Mouse (Mus musculus) 3T3-L1 (cell line): ENCODE measurements around the gene Plcd3.

Experiments used
- DNase-seq: peaks from one replicate; pipeline ENCODE4 v3.0.0-alpha.2; 2015; ENCODE audit warnings: low read depth, low spot score

The Plcd3 gene

DNA sequence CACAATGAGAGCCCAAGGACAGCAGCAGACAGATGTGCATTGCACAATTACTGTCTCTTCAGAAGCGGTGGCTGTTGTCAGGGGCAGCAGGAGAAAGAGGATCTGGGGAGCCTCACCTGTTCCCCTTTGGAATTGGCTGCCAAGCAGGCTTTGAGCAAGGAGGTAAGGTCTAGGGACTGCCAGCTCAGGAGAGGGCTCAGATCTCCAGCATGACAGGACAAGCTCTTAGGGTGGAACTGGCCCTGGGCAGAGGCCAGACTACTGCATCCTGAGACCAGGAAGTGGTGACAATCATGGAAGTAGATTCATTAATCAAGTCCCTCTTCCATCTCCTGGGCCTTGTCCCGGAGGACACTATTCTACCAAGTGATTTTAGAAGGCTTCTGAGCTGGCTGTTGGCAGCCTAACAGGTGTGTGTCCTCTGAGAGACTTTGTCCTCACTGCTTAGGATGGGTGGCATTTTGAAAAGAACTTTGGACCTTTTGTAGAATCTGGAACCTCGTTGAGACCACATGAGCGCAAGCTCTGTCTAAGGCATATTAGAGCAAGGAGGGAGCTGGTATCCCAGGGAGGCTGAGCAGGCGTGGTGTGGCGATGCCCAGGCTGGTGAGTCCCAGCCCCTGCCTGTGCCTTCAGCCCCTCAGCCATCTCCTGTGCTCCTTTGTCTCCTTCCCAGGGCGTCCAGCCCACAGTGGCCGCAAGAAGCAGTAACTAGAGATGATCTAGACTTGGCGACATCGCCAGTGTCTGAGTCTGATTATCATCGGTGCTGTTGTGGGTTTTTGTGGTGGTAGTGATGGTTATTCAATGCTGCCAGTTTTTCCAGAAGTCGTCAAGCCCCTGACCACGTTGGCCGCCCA is 35.0 kb downstream of the Plcd3 start:
- peak; percentile 39 for DNase-seq

DNA sequence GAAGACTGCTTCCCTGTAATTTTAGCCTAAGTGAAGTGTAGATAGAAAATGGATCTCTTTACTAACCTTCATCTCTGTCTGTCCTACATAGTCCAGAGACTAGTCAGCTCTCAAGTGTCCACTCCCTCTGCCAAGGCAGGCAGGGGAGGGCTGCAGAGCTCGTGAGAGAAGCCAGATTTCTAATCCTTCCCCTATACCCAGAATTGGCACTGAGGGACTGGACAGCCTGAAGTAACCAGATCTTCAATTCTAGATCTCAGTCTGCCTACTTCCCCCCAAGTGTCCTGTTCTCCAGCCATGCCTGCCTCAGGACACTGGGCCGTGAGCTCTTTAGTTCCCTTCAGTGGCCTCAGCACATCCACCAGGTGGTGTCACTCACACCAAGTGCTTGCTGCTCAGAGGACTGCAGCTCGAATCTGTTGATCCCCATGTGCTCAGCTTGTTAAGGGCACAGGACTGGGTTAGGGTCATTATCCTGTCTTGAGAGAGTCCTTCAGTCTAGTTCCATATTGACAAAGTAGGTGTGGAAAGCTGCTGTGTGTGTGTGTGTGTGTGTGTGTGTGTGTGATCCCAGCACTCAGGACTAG is 42.9 kb downstream of the Plcd3 start:
- no peak for DNase-seq

DNA sequence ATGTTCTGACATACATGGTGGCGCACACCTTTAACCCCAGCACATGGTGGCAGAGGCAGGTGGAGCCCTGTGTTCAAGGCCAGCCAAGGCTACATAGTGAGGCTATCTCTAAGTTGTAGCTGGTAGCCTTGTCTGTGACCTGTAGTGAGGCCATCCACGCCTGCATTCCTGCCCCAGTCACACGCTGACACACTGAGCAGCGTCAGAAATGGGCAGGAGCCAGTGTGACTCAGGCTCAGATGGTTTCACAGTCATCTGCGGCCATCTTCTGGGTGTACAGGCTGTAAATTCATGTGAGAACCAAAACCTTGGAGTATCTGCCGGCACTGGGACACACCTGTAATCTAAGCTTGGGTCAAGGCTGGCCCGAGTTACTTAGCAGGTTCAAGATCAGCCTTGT is 44.8 kb downstream of the Plcd3 start:
- DNase-seq: peak; percentile 84

DNA sequence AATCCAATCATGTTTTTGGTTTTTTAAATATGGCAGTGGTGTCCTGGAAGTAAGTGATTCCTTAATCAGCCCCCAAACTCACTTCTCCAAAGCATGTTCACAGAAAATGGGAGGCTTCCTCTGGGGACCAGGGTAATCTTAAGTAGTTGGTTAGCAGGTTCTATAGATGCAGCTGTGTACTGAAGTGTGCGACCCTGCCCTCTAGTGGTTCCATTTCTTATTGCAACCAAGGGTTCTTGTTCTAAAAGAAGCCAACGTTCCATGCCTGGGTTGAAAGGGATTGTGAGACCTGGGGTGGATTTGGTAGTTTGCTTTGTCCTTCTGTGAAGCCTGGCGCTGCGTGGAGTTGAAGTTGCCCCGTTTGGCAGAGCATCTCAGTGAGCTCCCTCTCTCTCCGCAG is 46.7 kb downstream of the Plcd3 start:
- DNase-seq: peak; percentile 94

DNA sequence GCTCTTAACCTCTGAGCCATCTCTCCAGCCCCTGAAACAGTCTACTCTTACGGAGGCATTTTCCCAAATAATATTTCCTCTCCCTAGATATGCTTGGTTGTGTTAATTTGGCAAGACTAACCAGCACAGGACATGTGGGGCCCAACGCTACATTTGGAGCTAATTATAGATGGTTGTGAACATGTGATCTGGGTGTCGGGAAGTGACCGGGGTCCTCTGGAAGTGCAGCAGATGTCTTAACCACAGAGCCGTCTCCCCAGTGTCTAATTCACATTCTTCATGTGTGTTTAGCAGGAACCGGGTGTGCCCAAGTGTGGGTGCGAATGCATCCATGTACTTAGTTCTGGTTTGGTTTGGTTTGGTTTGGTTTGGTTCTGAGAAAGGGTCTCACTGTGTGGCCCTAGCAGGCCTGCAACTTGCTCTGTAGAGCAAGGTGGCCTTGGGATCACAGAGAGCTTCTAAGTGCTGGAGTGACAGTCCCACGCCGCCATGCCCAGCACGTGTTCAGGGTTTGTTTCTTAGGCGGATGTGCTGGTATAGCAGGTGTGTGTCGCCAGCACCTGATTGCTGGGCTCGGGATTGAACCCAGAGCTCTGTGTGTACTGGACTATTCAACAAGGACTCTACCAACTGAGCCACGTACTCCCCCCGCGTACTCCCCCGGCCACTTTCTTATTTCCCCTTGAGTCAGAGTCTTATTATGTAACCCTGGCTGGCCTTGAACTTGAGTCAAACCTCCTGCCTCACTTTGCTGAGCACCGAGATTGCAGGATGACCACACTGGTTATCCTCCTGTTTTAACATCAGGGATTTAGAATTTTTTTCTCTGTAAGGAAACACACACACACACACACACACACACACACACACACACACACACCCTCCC is 48.0 kb downstream of the Plcd3 start:
- DNase-seq: no peak

DNA sequence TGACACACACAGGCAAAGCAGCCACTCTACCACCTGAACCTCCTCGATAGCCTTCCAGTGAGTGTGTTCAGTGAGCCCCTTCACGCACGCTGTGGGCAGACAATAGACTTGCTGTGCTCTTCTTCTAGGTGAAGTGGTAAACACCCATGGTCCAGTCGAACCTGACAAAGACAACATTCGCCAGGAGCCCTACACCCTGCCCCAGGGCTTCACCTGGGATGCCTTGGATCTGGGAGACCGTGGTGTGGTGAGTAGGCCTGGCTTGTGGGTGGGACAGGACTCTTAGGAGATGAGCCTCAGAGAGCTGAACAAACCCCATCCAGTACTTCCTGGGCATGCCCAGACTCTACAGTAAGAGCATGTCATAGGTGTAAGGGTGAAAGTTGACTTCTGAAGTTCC is 49.4 kb downstream of the Plcd3 start:
- no peak for DNase-seq

DNA sequence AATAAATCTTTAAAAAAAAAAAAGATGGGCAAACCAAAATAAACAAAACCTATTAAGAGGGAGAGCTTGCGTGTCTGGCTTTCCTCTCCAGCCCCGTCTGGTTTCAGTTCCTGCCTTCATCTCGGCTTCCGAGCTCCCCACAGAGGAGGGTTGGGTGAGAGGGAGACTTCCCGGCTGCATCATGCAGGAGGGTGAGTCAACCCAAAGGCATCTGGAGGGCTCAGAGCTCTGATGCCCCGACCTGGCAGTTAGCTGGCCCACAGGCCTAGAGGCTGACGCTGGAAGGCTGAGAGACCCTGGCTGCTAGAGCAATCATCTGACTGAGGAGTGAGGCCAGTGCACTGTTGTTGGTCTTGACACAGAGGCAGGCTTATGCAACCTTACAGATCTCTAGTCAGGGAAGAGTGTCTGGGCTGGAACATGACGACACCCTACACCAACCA is 50.2 kb downstream of the Plcd3 start:
- peak; percentile 99 for DNase-seq

DNA sequence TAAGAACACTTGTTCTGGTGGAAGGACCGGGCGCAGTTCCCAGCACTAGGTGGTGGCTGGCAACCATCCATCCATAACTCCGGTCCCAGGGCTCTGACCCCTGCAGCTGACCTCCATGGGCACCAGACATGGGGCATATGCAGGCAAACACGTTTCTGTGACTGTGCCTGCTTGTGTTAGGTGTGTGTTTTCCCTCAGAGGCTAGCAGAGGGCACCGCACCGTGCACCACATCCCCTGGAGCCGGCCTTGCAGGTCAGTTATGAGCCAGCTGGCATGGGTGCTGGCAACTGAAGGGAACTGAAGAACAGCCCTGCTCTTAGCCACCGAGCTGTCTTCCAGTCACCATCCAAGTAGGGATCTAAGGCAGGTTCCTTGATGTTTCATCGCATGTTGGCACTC is 51.3 kb downstream of the Plcd3 start:
- peak; percentile 25 for DNase-seq

DNA sequence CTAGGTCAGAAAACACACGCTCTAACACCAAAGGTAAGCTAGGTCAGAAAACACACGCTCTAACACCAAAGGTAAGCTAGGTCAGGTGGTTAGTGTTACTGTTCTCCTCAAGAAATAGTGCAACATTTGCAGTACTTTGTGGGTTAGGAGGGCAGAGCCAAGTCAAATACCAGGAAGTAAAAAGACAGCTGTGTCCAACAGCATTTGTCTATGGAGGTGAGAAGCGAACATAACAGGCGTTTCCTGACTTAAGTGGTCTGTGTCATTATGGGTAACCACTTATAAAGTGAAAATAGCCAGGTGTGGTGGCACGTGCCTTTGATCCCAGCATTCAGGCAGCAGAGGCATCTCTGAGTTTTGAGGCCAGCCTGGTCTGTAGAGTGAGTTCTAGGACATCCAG is 51.8 kb downstream of the Plcd3 start:
- DNase-seq: no peak

DNA sequence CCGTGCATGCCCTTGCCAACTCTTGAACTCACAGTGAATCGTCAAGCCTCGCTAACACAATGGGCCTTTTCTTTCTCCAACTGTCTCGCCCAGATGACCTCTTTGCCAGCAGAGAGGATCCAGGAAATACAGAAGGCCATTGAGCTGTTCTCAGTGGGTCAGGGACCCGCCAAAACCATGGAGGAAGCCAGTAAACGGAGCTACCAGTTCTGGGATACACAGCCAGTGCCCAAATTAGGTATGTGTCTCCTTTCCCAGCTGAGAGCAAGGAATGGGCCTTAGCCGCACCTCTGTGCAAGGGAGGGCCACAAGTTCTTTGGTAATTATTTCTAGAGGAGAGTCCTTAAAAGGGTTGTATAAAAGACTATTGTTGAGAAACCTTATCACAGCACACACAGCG is 55.2 kb downstream of the Plcd3 start:
- DNase-seq: no peak

DNA sequence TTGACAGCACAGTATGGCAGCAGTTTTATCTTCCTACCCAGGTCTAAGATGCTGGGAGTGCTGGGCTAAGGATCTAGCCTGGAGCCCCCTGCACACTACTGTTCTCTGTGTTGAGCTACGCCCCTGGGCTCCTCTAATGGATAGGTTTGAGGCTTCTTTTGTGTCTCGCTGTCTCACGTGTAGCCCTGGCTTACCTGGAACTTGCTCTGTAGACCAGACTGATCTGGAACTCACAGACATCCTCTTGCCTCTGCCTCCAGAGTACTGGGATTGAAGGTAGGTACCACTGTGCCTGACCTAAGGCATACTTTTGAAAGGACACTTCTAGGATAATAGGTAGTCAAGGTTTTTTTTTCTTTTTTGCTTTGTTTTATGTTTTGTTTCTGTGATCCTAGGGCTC is 57.5 kb downstream of the Plcd3 start:
- no peak for DNase-seq

DNA sequence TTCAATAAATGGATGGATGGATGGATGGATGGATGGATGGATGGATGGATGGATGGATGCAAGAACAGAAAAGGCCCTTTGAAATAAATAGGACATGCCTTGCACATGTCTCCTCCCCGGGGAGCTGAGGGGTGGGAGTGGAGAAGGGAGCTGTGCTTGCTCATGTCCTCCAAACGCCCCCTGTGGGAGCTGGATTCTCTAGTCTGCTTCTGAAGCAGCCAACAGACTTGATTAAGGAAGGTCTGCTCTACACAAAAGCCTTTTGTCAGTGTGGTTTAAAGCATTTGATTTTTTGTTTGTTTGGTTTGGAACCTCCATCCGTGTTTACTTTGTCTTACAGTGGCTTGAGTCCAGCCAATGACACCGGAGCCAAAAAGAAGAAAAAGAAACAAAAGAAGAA is 58.6 kb downstream of the Plcd3 start:
- no peak for DNase-seq

DNA sequence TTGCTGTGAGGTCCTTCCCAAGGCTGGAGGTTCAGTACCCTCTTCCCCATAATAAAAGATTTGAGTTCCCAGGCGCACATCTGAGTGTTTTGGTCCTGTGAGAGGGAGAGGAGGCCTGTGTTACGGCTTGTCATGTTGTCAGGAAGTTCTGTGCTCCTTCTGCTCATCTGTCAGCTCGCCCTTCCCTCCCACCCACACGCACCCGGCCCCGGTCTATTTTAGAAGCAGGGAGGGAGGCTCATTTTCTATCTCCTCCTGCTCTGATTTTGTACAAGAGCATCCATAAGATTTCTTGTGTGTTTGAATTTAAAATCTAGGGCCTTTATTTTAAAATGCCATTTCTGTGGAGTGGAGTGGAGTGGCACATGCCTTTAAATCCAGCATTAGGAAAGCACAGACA is 63.4 kb downstream of the Plcd3 start:
- no peak for DNase-seq

DNA sequence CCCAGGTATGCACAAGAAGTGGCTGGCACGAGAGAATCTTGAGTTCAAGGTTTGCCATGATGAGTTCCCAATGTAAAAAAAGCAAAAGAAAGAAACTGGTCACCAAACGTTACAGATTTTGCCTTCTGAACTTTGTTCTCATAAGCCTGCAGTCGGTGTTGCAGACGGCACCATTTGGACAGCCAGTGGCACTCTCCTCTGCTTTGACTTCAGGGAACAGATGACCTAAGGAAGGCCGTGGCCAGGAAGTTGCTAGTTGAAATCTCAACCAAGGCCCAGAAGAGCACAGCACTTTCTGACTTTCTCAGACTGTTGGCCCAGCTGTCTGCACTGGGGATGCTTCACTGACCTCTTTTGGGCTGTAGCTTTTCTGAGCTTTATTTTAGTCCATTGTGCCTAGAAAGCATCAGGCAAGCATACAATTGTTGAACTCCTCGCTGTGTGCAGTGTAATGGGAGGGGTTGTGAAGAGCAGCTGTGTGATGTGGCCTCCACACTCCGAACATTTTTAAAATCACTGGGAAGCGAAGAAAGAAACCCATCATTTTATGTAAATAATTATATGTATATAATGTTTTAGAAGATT is 64.5 kb downstream of the Plcd3 start:
- DNase-seq: no peak

DNA sequence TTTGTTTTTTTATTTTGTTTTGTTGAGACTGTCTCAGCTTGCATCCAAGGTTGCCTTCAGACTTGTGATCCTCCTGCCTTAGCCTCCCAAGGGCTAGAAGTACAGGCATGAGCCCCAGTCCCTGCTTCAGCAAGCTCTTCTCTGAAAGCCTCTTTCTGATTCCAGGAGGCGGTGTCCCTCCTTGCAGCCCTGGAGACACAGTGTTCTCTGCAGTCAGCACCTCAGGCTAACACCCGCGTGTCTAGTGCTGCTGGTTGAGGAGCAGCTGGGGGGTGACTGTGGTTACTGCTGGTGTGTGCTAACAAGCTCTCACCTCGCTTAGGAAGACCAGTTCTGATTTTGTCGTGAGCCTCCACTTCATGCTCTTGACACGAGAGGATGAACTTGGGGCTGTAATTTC is 66.5 kb downstream of the Plcd3 start:
- DNase-seq: no peak

DNA sequence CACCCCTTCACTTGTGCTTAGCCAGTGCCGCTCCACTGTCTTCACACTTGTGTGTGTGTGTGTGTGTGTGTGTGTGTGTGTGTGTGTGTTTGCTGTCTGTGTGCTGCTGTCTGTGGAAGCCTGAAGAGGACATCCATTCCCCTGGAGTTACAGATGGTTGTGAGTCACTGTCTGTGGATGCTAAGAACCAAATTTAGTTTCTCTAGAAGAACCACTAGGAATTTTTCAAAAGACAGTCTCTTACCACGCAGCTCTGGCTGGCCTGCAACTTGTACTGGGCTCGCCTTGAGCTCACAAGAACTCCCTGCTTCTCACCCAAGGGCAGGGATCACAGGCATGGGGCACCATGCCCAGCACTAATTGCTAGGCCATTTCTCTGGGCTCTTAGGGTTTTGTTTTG is 68.4 kb downstream of the Plcd3 start:
- peak; percentile 53 for DNase-seq

DNA sequence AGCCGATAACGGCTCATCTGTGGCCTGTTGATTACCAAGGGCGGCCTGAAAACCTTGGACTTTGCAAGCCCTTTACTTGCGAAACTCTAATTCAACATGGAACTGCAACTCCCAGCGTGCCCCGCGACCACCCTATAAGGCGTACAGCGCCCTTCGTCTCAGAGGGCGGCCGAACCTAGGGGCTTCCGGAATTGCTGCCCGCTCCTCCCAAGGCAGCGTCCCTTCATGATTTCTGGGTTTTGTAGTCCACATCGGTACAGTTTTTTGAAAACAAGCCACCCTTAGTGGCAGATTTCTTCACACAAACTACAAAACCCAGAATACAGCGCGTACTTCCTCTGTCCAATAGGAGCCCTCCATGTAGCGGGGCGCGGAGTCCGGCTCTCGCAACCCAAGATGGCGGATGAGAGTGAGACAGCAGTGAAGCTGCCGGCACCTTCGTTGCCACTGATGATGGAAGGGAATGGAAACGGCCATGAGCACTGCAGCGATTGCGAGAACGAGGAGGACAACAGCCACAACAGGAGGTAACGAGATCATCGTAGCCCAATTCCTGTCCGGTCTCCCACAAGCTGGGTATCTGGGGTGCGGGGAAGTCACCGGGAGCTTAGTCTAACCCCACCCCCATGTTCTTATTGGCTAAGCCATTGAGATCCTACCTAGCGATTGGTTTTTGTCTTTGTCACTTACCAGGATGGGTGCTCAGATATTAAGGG is 73.1 kb downstream of the Plcd3 start, which contains the start of the genes Nmt1 and Dcakd:
Nmt1 (plus strand) TSS at position 15 of the 716 bp plus-strand sequence.
Dcakd (minus strand) TSS at position 158 of the 716 bp plus-strand sequence.
- DNase-seq: peak; percentile 99

DNA sequence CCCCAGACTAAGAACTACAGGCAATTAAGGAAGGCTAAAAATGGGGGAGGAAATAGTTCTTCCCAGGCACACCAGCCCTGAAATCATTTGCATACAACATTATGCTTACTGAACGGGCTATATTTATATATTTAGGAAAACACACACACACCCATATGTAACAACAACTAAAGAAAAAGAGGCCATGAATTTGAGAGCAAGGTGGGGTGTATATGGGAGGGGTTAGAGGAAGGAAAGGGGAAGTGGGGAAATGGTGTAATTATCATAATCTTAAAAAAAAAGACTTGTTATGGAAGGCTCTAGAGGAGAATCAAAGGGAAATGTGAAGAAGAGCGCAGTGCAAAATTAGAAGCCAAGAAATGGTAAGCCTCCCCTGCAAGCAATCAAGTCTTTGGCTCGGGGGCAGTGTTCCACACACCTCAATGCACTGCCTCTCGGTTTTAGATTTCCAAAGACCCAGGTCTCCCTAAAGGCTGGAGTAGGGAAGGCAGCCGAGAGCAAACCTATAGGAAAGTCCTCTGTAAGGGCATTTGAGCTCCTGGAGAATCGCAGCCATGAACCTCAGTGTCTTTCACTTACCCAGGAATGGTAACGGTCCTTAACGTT is 73.8 kb downstream of the Plcd3 start:
- DNase-seq: no peak

DNA sequence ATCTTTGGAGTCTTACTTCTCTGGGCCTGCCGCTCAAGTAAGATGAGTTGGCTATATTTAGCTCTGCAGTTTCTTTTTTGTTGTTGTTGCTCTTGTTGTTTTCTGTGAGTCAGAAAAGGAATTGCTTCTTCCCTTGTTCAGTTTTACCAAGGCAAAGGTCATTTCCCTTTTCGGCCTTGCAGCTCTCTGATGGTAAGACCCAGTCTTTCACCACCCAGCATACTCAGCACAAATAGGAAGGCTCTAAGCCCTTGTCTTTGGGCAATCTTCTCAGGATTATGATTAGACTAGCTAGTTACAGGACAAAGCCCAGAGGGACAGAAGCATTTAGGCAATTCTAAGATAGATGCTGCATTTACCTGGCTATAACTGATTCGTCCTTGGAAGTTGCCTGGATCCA is 74.6 kb downstream of the Plcd3 start:
- no peak for DNase-seq

DNA sequence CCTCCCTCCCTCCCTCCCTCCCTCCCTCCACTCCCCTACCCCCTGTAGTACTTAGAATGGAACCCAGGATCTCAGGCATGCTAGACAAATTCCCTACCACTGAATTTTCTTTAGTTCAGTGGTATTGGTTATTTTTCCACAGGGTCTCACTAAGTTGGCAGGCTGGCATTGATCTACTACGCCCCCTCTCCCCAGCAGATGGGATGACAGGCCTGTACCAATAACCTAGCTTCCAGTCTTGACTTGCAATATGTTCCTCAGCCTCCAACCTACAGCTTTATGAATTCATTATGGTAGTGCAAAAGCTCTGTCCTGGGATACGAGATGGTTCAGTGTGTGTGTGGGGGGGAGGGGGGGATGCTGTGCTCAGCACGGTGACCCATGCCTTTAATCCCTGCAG is 77.5 kb downstream of the Plcd3 start:
- no peak for DNase-seq
